Mouse (Mus musculus) limb, embryonic 11.5 days (tissue): Measurements from ENCODE around the gene Fam129b. TPM values are rescaled to one million over a fixed set of nuclear protein-coding genes. Genes with fewer than 3 reads are reported as not detected.

Experiments
- ATAC-seq: fragments of 200-750 bp; cut with Nextera tagmentation; 2 replicates; pipeline ENCODE4 v1.8.0; 2017; ENCODE audit warnings: low read depth; ENCODE audit not compliant: insufficient number of reproducible peaks, low FRiP score, low TSS enrichment
- DNase-seq: peaks from one replicate; pipeline ENCODE4 v3.0.0-alpha.2; 2015; ENCODE audit warnings: low spot score
- H3K27ac ChIP-seq: fragments of 300-500 bp; sonication (generic); replicated peaks from 2 replicates; pipeline ENCODE4 v1.5.1; 2014; ENCODE audit warnings: low read depth, mild to moderate bottlenecking, low read length
- H3K27me3 ChIP-seq: fragments of 300-500 bp; sonication (generic); 2 replicates; pipeline ENCODE4 v1.6.1; 2014; ENCODE audit warnings: mild to moderate bottlenecking, low read length, mixed read lengths; ENCODE audit not compliant: control insufficient read depth, insufficient read depth
- H3K36me3 ChIP-seq: fragments of 300-500 bp; sonication (generic); 2 replicates; pipeline ENCODE4 v1.6.1; 2014; ENCODE audit warnings: mild to moderate bottlenecking, low read length, moderate library complexity, mixed read lengths; ENCODE audit not compliant: control insufficient read depth, insufficient read depth
- H3K4me1 ChIP-seq: fragments of 300-500 bp; sonication (generic); 2 replicates; pipeline ENCODE4 v1.6.1; 2014; ENCODE audit warnings: low read length, mixed read lengths; ENCODE audit not compliant: control insufficient read depth, insufficient read depth
- H3K4me2 ChIP-seq: fragments of 300-500 bp; sonication (generic); 2 replicates; pipeline ENCODE4 v1.6.1; 2014; ENCODE audit warnings: low read depth, mild to moderate bottlenecking, moderate library complexity; ENCODE audit not compliant: severe bottlenecking
- H3K4me3 ChIP-seq: fragments of 300-500 bp; sonication (generic); 2 replicates; pipeline ENCODE4 v1.5.1; 2014; ENCODE audit warnings: low read depth, low read length
- H3K9ac ChIP-seq: fragments of 300-500 bp; sonication (generic); 2 replicates; pipeline ENCODE4 v1.6.1; 2014; ENCODE audit warnings: mild to moderate bottlenecking, low read length
- H3K9me3 ChIP-seq: fragments of 300-500 bp; sonication (generic); 2 replicates; pipeline ENCODE4 v1.6.1; 2016; ENCODE audit warnings: low read length; ENCODE audit not compliant: control insufficient read depth
- WGBS: fragments of 180-500 bp; shearing (Covaris S2); extraction: QIAGEN DNeasy Blood & Tissue Kit; methylation state at CpG from one replicate; pipeline ENCODE4 v1.1.7; 2014; 5-methylcytosine and 5-hydroxymethylcytosine counted together
- polyA plus RNA-seq: library from polyadenylated mRNA; unstranded; fragments of >200 nt; fragmentation: Nextera tagmentation; extraction: Ambion mirVana; gene quantifications from 2 replicates; pipeline ENCODE4 v1.2.1, GENCODE M21; 2014

The Fam129b gene
- polyA plus RNA-seq, 1 experiment from 2014 or later, result 23.2 TPM

GRCm38 (mm10) chr2:32890280-32890679, 14.4 kb downstream of the Fam129b start:
- H3K36me3 ChIP-seq, result no peaks in the 10 kb centered on the region
- no peak overlapping the region for H3K27ac ChIP-seq
- ATAC-seq, result no peak
- no peaks in the 10 kb centered on the region for H3K9me3 ChIP-seq
- no peaks in the 10 kb centered on the region for H3K27me3 ChIP-seq
- peaks cover 26% of the 10 kb centered on the region for H3K4me1 ChIP-seq
- WGBS, result 84% methylated on average over 3 of the region's 3 CpGs
- H3K4me3 ChIP-seq, result no peak overlapping the region
- no peak overlapping the region for H3K9ac ChIP-seq
- no peak overlapping the region for H3K4me2 ChIP-seq
- DNase-seq, result no peak

GRCm38 (mm10) chr2:32891278-32891677, 15.4 kb downstream of the Fam129b start:
- DNase-seq (no peak), ATAC-seq (no peak)
- H3K36me3 ChIP-seq, result no peaks in the 10 kb centered on the region
- H3K9ac ChIP-seq, result no peak overlapping the region; the same call in 1 of the 2 replicates
- no peaks in the 10 kb centered on the region for H3K9me3 ChIP-seq
- H3K27ac ChIP-seq, result no peak overlapping the region
- peaks cover 36% of the 10 kb centered on the region for H3K4me1 ChIP-seq
- H3K4me3 ChIP-seq, result no peak overlapping the region
- no peak overlapping the region for H3K4me2 ChIP-seq
- no peaks in the 10 kb centered on the region for H3K27me3 ChIP-seq
- 74% methylated on average over 9 of the region's 9 CpGs for WGBS

GRCm38 (mm10) chr2:32892490-32892889, 16.6 kb downstream of the Fam129b start:
- Histone ChIP-seq H3K4me1 (peaks cover 39% of the 10 kb centered on the region), H3K9me3 (no peaks in the 10 kb centered on the region), H3K27me3 (no peaks in the 10 kb centered on the region), H3K4me2 (no peak overlapping the region), H3K36me3 (no peaks in the 10 kb centered on the region), H3K27ac (no peak overlapping the region), H3K4me3 (no peak overlapping the region), H3K9ac (no peak overlapping the region)
- WGBS, result 95% methylated on average over 14 of the region's 14 CpGs
- no peak for ATAC-seq
- no peak for DNase-seq

- no peaks in the 10 kb centered on the region for H3K9me3 ChIP-seq
- H3K4me1 ChIP-seq, result peaks cover 32% of the 10 kb centered on the region
- H3K9ac ChIP-seq, result no peak overlapping the region
- H3K4me2 ChIP-seq, result no peak overlapping the region
- H3K27me3 ChIP-seq, result no peaks in the 10 kb centered on the region
- ATAC-seq (no peak), DNase-seq (no peak)
- 71% methylated on average over 2 of the region's 2 CpGs for WGBS
- no peaks in the 10 kb centered on the region for H3K36me3 ChIP-seq
- no peak overlapping the region for H3K27ac ChIP-seq
- no peak overlapping the region for H3K4me3 ChIP-seq
These were observed 18.2 kb downstream of the Fam129b start for GRCm38 (mm10) chr2:32894097-32894496.

GRCm38 (mm10) chr2:32895606-32896106, 19.7 kb downstream of the Fam129b start:
- H3K9me3 ChIP-seq, result no peaks in the 10 kb centered on the region
- H3K27ac ChIP-seq, result no peak overlapping the region
- 54% methylated on average over 8 of the region's 8 CpGs for WGBS
- no peak for DNase-seq
- no peaks in the 10 kb centered on the region for H3K36me3 ChIP-seq
- no peak overlapping the region for H3K4me3 ChIP-seq
- H3K4me2 ChIP-seq, result no peak overlapping the region
- no peaks in the 10 kb centered on the region for H3K27me3 ChIP-seq
- ATAC-seq, result no peak
- H3K9ac ChIP-seq, result no peak overlapping the region
- peaks cover 24% of the 10 kb centered on the region for H3K4me1 ChIP-seq

- Histone ChIP-seq H3K27ac (no peak overlapping the region; the same call in 1 of the 2 replicates), H3K9ac (no peak overlapping the region), H3K4me1 (peaks cover 24% of the 10 kb centered on the region), H3K27me3 (no peaks in the 10 kb centered on the region), H3K4me3 (no peak overlapping the region), H3K4me2 (no peak overlapping the region), H3K9me3 (no peaks in the 10 kb centered on the region), H3K36me3 (no peaks in the 10 kb centered on the region)
- DNase-seq (no peak), ATAC-seq (no peak)
- WGBS, result 61% methylated on average over 10 of the region's 10 CpGs
These were observed 20.7 kb downstream of the Fam129b start for GRCm38 (mm10) chr2:32896507-32897147.

- Histone ChIP-seq H3K9ac (no peak overlapping the region), H3K4me1 (peaks cover 24% of the 10 kb centered on the region), H3K4me3 (no peak overlapping the region), H3K27ac (no peak overlapping the region), H3K4me2 (no peak overlapping the region), H3K9me3 (no peaks in the 10 kb centered on the region), H3K27me3 (no peaks in the 10 kb centered on the region), H3K36me3 (no peaks in the 10 kb centered on the region)
- ATAC-seq (no peak), DNase-seq (no peak)
- 83% methylated on average over 7 of the region's 7 CpGs for WGBS
These were observed 23.1 kb downstream of the Fam129b start for GRCm38 (mm10) chr2:32898983-32899382.

- H3K4me3 ChIP-seq, result no peak overlapping the region
- ATAC-seq (no peak), DNase-seq (no peak)
- H3K27ac ChIP-seq, result no peak overlapping the region
- WGBS, result 88% methylated on average over 9 of the region's 9 CpGs
- peaks cover 17% of the 10 kb centered on the region for H3K4me1 ChIP-seq
- no peaks in the 10 kb centered on the region for H3K9me3 ChIP-seq
- no peak overlapping the region for H3K9ac ChIP-seq
- no peaks in the 10 kb centered on the region for H3K27me3 ChIP-seq
- no peak overlapping the region for H3K4me2 ChIP-seq
- H3K36me3 ChIP-seq, result no peaks in the 10 kb centered on the region
These were observed 26.2 kb downstream of the Fam129b start for GRCm38 (mm10) chr2:32902126-32902525.

GRCm38 (mm10) chr2:32903470-32903869, 27.6 kb downstream of the Fam129b start:
- no peak overlapping the region for H3K4me3 ChIP-seq
- no peak overlapping the region for H3K27ac ChIP-seq
- H3K9me3 ChIP-seq, result no peaks in the 10 kb centered on the region
- H3K27me3 ChIP-seq, result no peaks in the 10 kb centered on the region
- ATAC-seq (no peak), DNase-seq (no peak)
- no peak overlapping the region for H3K9ac ChIP-seq
- peaks cover 22% of the 10 kb centered on the region for H3K4me1 ChIP-seq
- H3K4me2 ChIP-seq, result no peak overlapping the region
- H3K36me3 ChIP-seq, result no peaks in the 10 kb centered on the region
- WGBS, result 92% methylated on average over 4 of the region's 4 CpGs
